Mouse (Mus musculus): ENCODE data around the gene Slc25a25.

The Slc25a25 gene

GRCm38 (mm10) chr2:32458300-32458699, 7.1 kb upstream of the Slc25a25 start:
- DNase-seq: no peak

GRCm38 (mm10) chr2:32455101-32455500, 3.9 kb upstream of the Slc25a25 start:
- no peak for DNase-seq

DNA sequence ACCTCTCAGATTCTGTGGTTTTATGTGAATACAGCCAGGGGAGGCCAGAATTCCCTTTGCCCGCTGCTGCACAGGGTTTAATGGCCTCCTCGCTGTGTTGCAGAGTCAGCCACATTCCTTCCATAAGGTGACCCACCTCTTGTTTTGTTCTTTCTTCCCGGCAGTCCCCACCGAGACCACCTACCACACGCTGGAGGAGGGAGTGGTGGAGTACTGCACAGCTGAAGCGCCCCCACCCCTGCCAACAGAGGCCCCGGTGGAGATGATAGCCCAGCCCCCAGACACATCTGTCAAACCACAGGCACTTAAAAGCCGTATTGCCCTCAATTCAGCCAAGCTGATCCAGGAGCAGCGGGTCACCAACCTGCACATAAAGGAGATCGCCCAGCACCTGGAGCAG, 3.4 kb upstream of the Slc25a25 start:
- peak; percentile 65 for DNase-seq

GRCm38 (mm10) chr2:32453641-32454303, 2.5 kb upstream of the Slc25a25 start:
- no peak for DNase-seq

GRCm38 (mm10) chr2:32452441-32452971, 1.3 kb upstream of the Slc25a25 start:
- peak; percentile 49 for DNase-seq

- DNase-seq: peak; percentile 98
These were observed 676 bp upstream of the Slc25a25 start for GRCm38 (mm10) chr2:32451870-32452372.

DNA sequence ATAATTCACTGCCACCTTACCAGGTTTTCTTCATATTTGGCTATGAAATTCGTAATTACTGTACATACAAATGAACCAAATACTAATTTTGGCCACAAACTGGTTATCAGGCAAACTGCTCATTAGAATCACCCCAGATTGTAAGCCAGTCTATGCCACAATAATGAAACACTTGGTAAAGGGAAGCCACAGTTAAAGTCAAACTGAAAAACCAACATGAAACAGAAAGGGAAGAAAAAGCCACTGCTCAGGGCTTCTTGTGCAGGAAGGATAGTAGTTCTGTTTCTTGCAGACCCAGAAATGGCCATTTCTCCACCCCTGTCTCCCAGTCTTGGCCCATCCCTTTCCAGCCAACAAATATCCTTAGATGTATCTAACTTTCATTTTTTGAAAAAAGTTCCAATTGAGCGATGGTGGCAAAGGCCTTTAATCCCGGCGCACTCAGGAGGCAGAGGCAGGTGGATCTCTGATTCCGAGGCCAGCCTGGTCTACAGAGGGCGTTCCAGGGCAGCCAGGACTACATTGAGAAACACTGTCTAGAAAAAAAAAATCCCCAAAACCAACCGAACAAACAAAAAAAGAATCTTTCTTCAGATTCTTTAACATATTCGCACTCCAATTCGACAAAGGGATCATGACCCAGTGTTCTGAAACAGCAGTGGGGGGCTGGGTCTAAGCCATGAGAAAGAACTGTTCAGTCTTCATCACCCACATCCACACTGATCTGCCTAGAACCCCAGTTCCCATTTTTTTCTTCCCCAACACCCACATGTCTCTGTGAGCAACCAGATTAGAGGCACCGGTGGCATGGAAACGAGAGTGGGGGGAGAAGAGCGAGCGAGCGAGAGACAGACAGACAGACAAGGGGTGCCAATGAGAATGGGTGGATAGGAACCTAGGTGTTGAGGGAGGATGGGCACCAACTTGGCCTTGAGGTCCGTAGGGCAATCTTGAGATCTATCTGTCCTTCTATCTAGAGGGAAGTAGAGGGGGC, 1.2 kb downstream of the Slc25a25 start, which contains the start of gene Naif1:
Naif1 (plus strand) TSS at position 697 of the 994 bp plus-strand sequence.
- DNase-seq: peak; percentile 33

- no peak for DNase-seq
These were observed 2.8 kb downstream of the Slc25a25 start for GRCm38 (mm10) chr2:32448480-32448879.

DNA sequence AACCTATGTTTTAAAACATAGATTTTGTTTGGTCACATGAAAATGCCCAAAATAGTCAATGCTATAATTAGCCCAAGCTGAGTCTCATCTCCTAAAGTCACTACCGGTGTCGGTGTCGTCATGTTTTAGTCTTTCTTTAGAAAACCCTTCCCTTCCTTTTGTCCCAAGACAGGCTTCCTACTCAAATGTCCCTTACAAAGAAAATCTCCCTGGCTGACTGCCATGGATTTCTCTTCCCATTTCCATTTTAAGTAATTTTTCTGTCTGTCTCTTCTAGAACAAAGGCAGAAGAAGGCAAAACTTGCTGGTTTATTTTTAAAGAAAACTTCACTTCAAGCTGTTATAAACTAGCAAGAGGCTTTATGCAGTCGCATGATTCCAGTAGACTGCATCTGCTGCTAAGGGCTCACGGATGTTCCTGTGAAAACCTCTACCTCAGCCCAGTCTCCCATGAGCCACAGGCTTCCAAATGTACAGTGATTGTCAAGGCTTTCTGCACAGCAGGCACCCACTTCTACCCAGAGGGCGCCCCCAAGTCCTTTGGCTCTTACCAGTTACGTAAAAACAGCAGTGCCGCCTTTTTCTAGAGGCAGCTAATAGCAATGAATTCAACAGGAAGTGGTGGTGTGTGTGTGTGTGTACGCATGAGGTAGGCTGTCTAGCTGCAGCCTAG, 3.8 kb downstream of the Slc25a25 start:
- peak; percentile 75 for DNase-seq

DNA sequence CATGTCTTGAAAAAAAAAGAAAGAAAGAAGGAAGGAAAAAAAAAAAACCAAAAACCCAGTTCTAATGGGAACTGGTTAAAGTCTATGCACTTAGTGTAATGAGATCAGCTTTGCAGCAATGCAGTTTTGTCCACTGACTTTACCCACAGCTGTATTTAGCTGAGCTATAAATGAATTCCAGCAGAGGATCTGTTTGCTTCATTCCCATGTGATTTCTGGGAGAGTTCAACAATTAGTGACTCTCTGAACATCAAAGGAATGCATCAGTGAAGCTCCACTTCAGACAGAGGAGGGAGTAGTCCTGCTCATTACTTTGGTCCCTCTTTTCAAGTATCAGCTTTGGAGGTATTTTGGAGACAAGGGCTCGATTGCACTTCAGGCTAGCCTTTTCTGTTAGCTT, 5.7 kb downstream of the Slc25a25 start:
- no peak for DNase-seq

GRCm38 (mm10) chr2:32441550-32441949, 9.7 kb downstream of the Slc25a25 start:
- DNase-seq: no peak

DNA sequence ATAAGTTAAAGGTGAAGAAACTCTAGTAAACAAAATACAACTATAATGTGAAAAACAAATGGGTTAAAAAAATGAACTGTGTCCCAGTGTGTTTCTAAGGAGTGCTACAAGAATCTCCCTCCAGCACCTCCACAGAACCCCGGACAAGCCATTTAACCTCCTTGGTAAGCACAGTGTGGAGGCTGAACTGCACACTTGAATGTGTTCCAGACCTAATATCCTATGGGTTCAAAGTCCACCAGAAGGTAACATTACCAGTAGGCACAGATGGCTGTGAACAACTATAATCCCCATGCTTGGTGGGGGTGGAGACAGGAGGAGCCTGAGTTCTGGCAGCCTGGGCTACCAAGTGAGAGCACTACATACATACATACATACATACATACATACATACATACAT, 10.6 kb downstream of the Slc25a25 start:
- DNase-seq: no peak

- no peak for DNase-seq
These were observed 11.1 kb downstream of the Slc25a25 start for GRCm38 (mm10) chr2:32440164-32440563.

DNA sequence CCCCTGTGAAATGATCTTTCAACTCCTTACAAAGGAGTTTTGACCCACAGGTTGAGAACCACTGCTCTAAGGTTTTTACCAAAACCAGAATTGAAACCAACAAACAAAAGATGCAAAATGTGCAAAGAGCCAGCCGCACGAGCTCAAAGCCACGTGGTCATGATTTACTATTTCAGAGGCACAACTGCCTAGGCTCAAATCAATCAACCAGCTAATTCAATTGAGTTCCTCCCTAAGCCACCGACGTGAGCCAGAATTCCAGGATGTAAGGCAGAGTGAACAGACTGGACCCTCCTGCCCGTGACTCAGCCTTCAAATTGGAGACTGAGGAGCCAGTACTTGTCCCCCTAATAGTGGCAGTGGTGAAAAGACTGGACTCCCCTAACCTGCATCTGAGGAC, 12.1 kb downstream of the Slc25a25 start:
- DNase-seq: no peak

DNA sequence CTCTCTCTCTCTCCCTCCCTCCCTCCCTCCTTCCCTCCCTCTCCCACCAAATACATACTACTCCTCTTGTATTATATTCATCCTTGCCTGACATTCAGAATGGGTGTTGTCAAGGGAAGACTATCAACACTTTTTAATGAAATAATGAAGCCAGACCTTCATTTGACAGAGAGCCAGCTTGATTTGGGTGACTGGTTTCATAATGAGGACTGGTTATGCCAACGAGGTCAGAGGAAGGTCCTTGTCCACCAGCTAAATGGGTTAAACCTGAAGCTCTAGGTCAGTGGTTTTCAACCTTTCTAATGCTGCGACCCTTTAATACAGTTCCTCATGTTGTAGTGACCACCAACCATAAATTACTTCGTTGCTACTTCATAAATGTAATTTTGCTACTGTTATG, 12.5 kb downstream of the Slc25a25 start:
- no peak for DNase-seq

DNA sequence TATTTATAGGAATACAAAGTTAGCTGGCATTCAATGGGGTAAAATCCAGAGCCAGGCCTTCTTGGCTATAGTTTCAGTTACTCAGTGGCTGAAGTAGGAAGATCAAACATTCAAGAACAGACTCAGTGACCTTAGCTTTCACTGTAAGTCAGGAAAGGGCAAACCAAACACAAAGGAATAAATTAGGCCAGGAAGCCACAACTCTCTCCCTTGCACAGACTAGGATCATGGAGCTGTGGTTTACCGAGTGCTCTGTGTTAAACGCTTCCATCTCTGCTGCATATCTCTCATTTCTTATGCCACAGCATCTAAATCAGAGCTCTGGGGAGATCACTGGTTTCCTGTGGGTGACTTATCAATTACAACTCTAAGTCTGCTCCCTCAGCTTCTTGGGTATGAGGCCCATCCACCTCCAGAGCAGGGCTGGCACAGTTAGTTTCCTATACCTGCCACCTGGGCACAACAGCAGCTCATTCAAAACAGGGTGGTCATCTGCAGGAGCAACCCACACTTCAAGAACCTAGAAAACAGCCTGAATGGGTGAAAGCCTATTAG, 13.6 kb downstream of the Slc25a25 start:
- no peak for DNase-seq

GRCm38 (mm10) chr2:32436686-32437372, 14.4 kb downstream of the Slc25a25 start:
- DNase-seq: no peak

DNA sequence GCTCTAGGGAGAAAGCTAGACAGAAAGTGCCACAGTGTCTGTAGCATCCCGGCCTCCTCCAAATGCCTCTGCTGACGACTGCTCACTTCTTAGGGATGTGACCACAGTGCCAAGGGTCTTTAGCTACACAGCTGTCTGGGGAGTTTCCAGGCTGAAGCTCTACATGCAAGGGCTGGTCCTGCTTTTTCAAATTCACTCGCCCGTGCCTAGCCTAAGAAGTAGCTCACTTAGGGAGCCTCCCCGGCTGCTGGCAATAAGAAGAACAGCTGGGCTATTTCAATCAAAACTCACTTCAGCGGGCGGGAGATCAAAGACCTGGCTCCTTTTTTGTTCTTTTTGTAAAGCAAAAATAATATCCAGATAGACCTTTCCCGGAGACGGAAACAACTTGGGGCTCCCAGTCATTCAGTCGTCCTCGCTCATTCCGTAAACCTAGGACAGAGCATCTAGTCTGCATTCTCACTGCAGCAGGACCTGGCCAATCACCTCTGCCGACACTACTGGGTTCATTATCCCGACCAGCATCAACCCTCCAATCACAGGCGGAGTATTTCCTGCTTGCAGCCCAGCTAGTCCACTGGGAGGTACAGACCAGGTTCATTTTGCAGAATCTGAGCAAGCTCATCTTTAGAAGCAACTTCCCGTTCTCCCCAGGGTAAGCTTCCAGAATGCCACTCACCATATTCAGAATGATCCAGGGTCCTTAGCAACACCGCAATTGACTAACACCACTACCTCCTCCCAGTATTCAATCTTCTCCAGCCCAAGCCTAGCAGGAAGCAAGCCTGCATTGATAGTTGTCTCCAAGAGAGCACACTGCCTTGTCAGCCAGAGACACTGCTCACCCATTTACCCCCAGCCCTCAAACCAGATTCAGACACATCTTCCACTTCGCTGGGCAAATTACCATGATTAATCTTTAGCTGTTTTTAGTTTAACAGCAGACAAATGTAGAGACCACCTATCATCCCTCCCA, 20.3 kb downstream of the Slc25a25 start:
- DNase-seq: no peak

DNA sequence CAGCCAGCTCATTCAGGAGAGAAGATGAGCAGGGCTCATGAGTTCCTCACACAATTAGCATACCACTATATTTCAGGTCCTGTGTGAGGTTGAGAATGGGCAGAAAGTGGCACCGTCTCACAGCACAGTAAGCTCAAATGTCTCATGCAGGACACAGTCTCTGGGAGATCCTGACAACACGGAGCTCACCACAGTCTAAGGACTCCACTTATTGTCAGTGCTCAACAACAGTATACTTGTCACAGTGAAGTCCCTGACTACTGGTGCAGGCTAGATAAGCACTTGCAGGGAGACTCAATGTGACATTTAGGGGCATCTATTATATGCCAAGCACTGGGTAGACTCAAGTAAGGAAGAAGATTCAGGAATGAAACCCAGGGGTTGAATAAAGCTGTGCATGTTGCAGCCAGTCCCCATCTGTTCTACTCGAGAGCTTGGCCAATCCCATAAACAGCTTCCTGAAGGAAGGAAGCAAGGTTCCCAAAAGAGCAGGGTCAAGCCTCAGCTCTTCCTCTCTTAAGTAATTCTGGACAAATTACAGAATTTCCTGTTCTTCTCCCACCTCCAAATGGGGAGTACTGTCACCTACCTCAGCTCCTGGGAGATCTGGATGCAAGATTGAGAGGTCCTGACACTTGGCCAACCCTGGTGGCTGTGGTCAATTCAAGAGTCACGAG, 21.9 kb downstream of the Slc25a25 start:
- DNase-seq: no peak

DNA sequence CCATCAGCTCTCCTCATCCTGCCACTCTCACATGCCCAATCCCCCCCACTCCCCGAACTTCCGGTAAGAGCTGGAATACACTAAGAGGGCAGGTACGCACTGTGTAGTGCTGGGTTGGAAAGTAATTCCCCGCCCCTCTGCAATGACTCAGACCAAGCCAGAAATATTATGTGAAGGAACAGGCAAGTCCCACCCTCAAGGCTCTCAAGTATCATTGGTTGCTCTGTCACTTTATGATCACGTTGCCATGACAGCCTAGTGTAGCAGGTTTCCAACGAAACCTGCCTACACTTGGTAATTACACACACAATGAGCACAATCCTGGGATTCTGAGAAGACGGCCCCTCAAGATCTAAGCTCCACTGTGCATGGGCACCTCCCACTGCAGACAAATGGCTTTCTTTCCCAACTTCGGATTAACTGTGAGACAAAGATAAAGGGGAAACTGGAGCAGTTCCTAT, 23.0 kb downstream of the Slc25a25 start:
- no peak for DNase-seq
